Mouse (Mus musculus) hindbrain, embryonic 13.5 days (tissue): ENCODE data around the gene Tmem141. TPM values are rescaled to one million over a fixed set of nuclear protein-coding genes. Genes with fewer than 3 reads are reported as not detected.

Source experiments
- ATAC-seq: fragments of 200-750 bp; cut with Nextera tagmentation; 2 replicates; pipeline ENCODE4 v1.8.0; 2017; ENCODE audit warnings: moderate TSS enrichment; ENCODE audit not compliant: low FRiP score
- H3K27ac ChIP-seq: fragments of 300-500 bp; sonication (generic); 2 replicates; pipeline ENCODE4 v1.5.1; 2015; ENCODE audit warnings: inconsistent platforms, mild to moderate bottlenecking, moderate library complexity
- H3K27me3 ChIP-seq: fragments of 300-500 bp; sonication (generic); 2 replicates; pipeline ENCODE4 v1.6.1; 2015; ENCODE audit warnings: mild to moderate bottlenecking, inconsistent platforms
- H3K36me3 ChIP-seq: fragments of 300-500 bp; sonication (generic); 2 replicates; pipeline ENCODE4 v1.6.1; 2015; ENCODE audit warnings: mild to moderate bottlenecking, inconsistent platforms
- H3K4me1 ChIP-seq: fragments of 300-500 bp; sonication (generic); replicated peaks from 2 replicates; pipeline ENCODE4 v1.6.1; 2015; ENCODE audit warnings: inconsistent platforms
- H3K4me2 ChIP-seq: fragments of 300-500 bp; sonication (generic); 2 replicates; pipeline ENCODE4 v1.6.1; 2015; ENCODE audit warnings: inconsistent platforms, mild to moderate bottlenecking, moderate library complexity
- H3K4me3 ChIP-seq: fragments of 300-500 bp; sonication (generic); 2 replicates; pipeline ENCODE4 v1.5.1; 2015; ENCODE audit warnings: mild to moderate bottlenecking, inconsistent platforms
- H3K9ac ChIP-seq: fragments of 300-500 bp; sonication (generic); 2 replicates; pipeline ENCODE4 v1.6.1; 2015; ENCODE audit warnings: mild to moderate bottlenecking, inconsistent platforms
- H3K9me3 ChIP-seq: fragments of 300-500 bp; sonication (generic); 2 replicates; pipeline ENCODE4 v1.6.1; 2016; ENCODE audit warnings: inconsistent platforms
- WGBS: fragments of 180-500 bp; shearing (Covaris S2); methylation state at CpG from one replicate; pipeline ENCODE4 v1.1.7; 2015; 5-methylcytosine and 5-hydroxymethylcytosine counted together
- polyA plus RNA-seq: library from polyadenylated mRNA; unstranded; fragments of >200 nt; fragmentation: Nextera tagmentation; extraction: Ambion mirVana; gene quantifications from 2 replicates; pipeline ENCODE4 v1.2.1, GENCODE M21; 2015

Tmem141 gene
- polyA plus RNA-seq, 1 experiment from 2014 or later = 35.0 TPM

DNA sequence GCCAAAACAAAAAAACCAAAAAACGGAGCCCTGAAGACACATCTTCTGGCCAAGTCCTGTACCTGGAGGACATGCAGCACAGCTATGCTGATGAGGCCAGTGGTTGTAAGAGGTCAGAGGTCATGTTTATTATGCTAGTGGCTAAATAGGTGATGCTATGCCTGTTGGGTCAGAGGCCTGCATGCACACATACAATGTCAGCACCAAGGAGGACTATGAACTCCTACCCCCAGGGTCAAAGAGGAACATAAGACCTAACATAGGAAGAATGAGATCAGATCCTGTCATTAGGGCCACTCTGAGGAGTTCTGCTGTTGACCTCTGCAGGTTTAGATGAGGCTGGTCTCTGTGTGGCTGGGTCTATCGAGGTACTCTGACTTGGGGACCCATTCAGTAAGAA lies 21.8 kb downstream of the Tmem141 start:
- Histone ChIP-seq H3K4me2 (no peak overlapping the region), H3K4me1 (no peaks in the 10 kb centered on the region), H3K27me3 (no peaks in the 10 kb centered on the region), H3K9me3 (no peaks in the 10 kb centered on the region), H3K27ac (no peak overlapping the region), H3K36me3 (peaks cover 88% of the 10 kb centered on the region), H3K4me3 (no peak overlapping the region), H3K9ac (no peak overlapping the region)
- ATAC-seq = no peak
- WGBS = 90% methylated on average over 2 of the region's 2 CpGs

DNA sequence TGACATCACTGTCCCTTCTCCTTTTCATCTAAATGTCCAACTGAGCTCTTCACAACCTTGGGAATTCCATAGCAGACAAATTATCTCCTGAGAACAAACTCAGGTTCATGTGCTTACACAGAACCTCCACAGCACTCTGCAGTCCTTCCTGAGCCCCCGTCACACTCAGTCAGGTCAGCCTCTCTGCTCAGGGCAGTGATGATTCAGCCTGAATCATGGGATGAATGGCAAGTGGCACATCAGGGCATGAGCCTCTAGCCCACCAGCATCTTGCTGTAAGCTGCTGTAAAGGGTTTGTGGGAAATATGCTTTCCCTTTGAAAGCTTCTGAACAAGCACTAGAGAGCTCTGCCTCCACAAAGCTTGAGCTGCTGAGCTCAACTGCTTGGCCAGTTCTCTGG lies 23.1 kb downstream of the Tmem141 start:
- H3K27me3 ChIP-seq = no peaks in the 10 kb centered on the region
- no peaks in the 10 kb centered on the region for H3K4me1 ChIP-seq
- no peak overlapping the region for H3K4me3 ChIP-seq
- 100% methylated on average over 1 of the region's 1 CpGs for WGBS
- ATAC-seq = no peak
- H3K9ac ChIP-seq = no peak overlapping the region
- no peak overlapping the region for H3K27ac ChIP-seq
- H3K36me3 ChIP-seq = peaks cover 92% of the 10 kb centered on the region
- no peaks in the 10 kb centered on the region for H3K9me3 ChIP-seq
- no peak overlapping the region for H3K4me2 ChIP-seq

DNA sequence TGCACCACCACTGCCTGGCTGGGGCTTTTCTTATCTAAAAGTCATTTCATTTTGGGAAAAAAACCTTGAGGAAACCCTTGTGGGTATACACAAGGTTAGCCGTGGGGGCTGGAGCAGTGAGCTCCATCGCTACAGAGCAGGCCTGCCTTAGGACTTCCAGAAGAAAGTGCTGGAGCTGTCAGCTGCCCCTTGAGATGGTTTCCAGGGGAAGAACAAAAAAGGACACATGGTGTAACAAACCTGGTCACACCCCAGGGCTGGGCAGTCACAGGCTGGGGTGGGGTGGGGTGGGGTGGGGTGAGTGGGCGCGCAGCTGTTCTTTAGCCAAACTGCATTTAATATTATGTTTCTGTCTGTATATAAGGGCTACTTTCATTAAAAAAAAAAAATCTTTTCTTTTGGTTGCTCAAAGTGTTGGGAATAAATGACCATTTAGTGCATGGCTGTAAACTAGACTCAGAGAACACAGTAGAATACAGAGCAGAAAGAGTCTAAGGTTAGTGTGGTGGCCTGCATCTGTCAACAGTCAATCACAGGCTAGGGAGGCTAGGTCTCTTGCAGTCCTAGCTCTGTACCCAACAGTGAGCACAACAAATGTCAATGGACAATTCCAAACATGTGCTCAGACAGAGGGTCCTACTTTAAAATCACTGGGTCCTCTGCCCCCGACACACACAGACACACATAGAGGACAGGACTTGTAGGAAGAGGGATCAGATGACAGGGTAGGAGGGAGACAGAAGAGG lies 24.9 kb downstream of the Tmem141 start:
- no peak overlapping the region for H3K27ac ChIP-seq
- no peak overlapping the region for H3K4me3 ChIP-seq
- H3K9ac ChIP-seq = no peak overlapping the region
- no peak overlapping the region for H3K4me2 ChIP-seq
- peaks cover 95% of the 10 kb centered on the region for H3K36me3 ChIP-seq
- no peaks in the 10 kb centered on the region for H3K9me3 ChIP-seq
- 98% methylated on average over 5 of the region's 5 CpGs for WGBS
- ATAC-seq = no peak
- no peaks in the 10 kb centered on the region for H3K4me1 ChIP-seq
- H3K27me3 ChIP-seq = no peaks in the 10 kb centered on the region

DNA sequence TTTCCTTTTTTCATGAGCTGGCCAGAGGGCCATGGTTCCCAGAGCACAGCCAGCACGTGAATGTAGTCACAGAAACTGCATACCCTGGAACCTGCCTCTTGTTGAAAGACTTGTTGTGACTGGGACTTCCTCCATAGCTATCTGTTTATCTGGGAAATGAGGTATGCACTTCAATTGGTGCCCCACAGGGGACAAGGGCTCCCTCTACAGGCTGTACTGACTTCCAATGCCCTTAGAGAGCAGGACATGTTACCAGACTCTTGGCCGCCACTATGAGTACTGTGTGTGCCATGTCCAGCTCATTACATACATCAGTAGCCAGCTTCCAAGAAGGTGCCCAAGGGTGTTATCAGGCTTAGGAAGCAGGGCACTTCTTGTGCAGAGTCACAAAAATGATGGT lies 29.9 kb downstream of the Tmem141 start:
- ATAC-seq = no peak
- Histone ChIP-seq H3K36me3 (peaks cover 90% of the 10 kb centered on the region), H3K4me3 (no peak overlapping the region), H3K9ac (no peak overlapping the region), H3K4me1 (no peaks in the 10 kb centered on the region), H3K4me2 (no peak overlapping the region), H3K27me3 (no peaks in the 10 kb centered on the region), H3K27ac (no peak overlapping the region), H3K9me3 (no peaks in the 10 kb centered on the region)
- 88% methylated on average over 2 of the region's 2 CpGs for WGBS

DNA sequence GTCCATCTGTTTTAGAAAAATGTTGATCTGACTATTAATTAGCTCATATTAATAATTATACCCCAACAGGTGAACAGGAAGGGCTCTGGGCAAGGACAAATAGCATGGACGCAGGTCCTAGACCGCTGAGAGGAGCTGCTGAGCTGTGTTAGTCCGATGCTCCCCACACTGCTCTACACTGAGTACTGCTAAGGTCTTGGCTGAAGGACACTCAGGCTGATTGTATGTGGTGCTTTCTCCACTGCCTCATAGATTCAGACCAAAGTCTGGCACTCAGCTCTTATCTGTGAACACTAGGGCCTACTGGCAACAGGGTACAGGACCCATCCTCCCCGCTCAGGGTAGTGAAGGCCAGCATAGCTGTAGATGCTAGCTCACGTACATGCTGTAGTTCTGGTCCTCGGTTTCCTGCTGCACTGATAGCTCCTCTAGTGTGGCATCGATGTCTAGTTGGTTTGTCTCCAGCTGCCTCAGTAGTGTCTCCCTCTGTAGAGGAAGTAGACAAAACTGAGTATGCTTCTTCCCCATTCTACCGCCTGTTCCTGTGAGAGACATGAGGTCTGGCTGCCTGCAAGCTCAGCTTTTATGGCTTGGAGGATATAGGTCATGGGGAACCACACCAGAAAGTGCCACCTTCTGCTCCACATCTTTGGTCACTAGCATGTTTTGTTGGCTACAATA lies 33.4 kb downstream of the Tmem141 start:
- H3K4me3 ChIP-seq = no peak overlapping the region
- peaks cover 94% of the 10 kb centered on the region for H3K36me3 ChIP-seq
- WGBS = 95% methylated on average over 8 of the region's 8 CpGs
- H3K27ac ChIP-seq = no peak overlapping the region
- H3K27me3 ChIP-seq = no peaks in the 10 kb centered on the region
- no peak overlapping the region for H3K4me2 ChIP-seq
- H3K9ac ChIP-seq = no peak overlapping the region
- ATAC-seq = no peak
- no peaks in the 10 kb centered on the region for H3K9me3 ChIP-seq
- peaks cover 6% of the 10 kb centered on the region for H3K4me1 ChIP-seq

DNA sequence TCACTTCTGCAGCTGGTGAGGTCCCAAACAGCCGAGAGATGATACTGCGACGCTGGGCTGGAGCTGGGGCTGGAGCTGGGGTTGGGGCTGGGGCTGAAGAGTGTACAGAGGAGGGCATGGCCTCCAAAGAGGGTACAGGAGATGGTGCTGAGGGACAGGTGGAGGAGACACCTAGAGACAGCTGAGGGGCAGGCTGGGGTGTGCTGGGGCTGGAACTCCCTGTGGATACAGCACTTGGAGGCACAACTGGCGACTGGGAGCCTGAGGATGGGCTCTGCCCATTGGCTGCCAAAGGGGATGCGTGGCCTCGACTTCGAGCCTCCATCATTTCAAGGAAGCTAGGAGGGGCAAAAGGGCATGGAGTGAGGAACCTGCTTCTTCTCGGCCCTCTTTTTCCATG lies 34.5 kb downstream of the Tmem141 start:
- no peak for ATAC-seq
- H3K4me2 ChIP-seq = no peak overlapping the region
- no peaks in the 10 kb centered on the region for H3K27me3 ChIP-seq
- no peak overlapping the region for H3K27ac ChIP-seq
- WGBS = 89% methylated on average over 8 of the region's 8 CpGs
- H3K9me3 ChIP-seq = no peaks in the 10 kb centered on the region
- H3K4me3 ChIP-seq = no peak overlapping the region
- no peak overlapping the region for H3K9ac ChIP-seq
- peaks cover 17% of the 10 kb centered on the region for H3K4me1 ChIP-seq
- H3K36me3 ChIP-seq = peaks cover 87% of the 10 kb centered on the region

DNA sequence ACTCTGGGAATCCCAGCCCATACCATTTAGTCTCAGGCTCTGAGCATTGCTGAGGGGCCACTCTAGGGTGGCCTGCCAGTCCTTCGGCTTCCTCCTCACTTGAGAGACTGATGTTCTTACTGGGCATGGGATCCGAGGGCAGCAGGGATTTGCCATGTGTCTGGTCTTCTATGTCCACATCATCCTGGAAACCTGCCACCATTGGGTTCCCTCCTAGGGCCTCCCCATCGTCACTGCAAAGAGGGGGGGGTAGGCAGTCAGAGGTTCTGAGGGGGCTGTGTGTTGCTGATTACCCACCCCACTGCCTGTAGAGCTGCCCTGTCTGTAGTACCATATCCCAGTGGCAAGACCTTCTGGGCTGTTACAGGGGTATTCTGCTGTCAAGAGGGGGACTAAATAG lies 36.2 kb downstream of the Tmem141 start:
- Histone ChIP-seq H3K4me2 (no peak overlapping the region), H3K27me3 (peaks cover 4% of the 10 kb centered on the region), H3K27ac (no peak overlapping the region), H3K4me3 (no peak overlapping the region), H3K9me3 (no peaks in the 10 kb centered on the region), H3K9ac (no peak overlapping the region), H3K4me1 (peaks cover 32% of the 10 kb centered on the region), H3K36me3 (peaks cover 70% of the 10 kb centered on the region)
- no peak for ATAC-seq
- WGBS = 91% methylated on average over 3 of the region's 3 CpGs

DNA sequence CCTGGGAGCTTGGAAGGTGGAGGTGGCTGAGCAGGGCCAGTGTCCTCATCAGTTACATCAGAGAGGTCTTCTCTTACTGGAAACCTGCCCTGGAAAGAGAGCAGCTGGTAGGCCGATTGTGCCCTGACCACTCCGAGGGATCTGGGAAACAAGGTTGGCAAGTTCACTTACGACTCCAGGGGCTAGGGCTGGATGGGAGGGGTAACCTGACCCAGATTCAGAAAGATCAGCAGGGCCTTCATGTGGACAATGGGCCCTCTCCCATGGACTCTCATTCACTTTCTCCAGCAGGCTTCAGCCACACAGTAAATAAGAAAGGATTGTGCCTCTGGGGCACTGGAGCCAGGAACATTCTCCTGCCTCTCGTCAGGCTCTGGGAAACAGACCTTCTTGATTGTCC lies 36.9 kb downstream of the Tmem141 start:
- WGBS = 86% methylated on average over 4 of the region's 4 CpGs
- no peak overlapping the region for H3K27ac ChIP-seq
- H3K4me2 ChIP-seq = no peak overlapping the region
- H3K4me3 ChIP-seq = no peak overlapping the region
- ATAC-seq = no peak
- peaks cover 63% of the 10 kb centered on the region for H3K36me3 ChIP-seq
- H3K4me1 ChIP-seq = peaks cover 39% of the 10 kb centered on the region
- peaks cover 11% of the 10 kb centered on the region for H3K27me3 ChIP-seq
- no peak overlapping the region for H3K9ac ChIP-seq
- no peaks in the 10 kb centered on the region for H3K9me3 ChIP-seq

DNA sequence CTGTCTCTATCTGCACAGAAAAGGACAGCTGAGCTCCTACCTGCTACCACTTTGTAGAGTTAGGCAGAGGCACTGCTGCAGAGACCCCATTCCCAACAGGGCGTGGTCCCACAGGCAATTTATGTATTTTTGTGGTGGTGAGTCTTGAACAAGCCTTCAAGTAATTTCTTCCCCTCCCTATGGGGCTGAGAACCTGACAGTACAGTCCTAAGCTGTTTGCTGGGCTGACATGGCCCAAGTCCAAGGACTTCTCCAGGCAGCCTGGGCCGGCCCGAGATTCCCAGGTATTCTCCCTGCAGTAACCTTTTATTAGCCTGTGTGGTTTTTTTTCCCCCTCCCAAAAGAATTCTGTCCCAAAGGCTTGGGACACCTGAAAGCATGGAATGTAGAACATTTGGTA lies 37.7 kb downstream of the Tmem141 start:
- H3K4me2 ChIP-seq = no peak overlapping the region

DNA sequence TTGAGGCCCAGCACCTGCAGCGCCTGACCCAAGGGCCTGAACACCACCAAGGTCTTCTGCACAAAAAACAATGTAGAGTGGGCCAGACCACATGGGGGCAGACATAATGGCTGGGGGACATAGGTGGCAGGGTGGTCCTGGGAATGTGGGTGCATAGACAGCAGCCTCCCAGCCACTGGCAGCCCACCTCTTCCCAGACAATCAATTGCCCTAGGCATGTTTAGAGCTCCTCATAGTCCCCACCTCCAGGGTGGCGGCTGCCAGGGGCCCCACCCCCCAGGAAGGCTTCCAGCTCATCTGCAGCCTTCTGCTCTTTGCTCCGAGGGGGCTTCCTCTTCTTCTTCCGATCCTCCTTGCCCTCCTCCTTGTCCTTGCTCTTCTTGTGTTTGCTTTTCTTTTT lies 38.2 kb downstream of the Tmem141 start:
- 79% methylated on average over 4 of the region's 4 CpGs for WGBS
- Histone ChIP-seq H3K4me1 (peaks cover 52% of the 10 kb centered on the region), H3K27ac (peak overlapping the region; percentile 65)

More for the DNA sequence above, 37.7 kb downstream of the Tmem141 start:
- peaks cover 46% of the 10 kb centered on the region for H3K4me1 ChIP-seq
- WGBS = 93% methylated on average over 3 of the region's 3 CpGs
- peaks cover 18% of the 10 kb centered on the region for H3K27me3 ChIP-seq
- no peak overlapping the region for H3K27ac ChIP-seq
- no peak overlapping the region for H3K9ac ChIP-seq
- H3K36me3 ChIP-seq = peaks cover 57% of the 10 kb centered on the region
- no peak overlapping the region for H3K4me3 ChIP-seq
- no peaks in the 10 kb centered on the region for H3K9me3 ChIP-seq
- no peak for ATAC-seq

DNA sequence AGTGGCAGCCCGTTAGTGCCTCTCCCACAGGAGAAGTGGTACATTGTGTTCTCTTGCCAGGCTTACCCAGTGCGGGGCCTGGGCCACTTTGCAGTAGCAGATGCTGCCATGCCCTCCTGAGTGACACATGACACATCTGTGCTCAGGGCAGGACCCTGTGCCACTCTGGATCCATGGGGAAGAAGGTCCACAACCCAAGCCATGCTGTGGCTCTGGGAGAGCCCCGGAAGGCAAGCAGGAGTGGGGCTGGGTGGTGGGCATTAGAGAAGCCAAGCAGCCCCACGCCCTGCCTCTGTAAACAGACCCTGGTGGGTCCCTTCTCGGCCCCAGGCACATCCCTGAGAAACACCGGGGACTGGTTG lies 38.7 kb downstream of the Tmem141 start:
- no peak overlapping the region for H3K4me2 ChIP-seq
- H3K36me3 ChIP-seq = peaks cover 49% of the 10 kb centered on the region
- peaks cover 29% of the 10 kb centered on the region for H3K27me3 ChIP-seq
- no peaks in the 10 kb centered on the region for H3K9me3 ChIP-seq
- H3K27ac ChIP-seq = peak overlapping the region; percentile 65
- ATAC-seq = no peak
- H3K9ac ChIP-seq = peak overlapping the region; percentile 43; the same call in 1 of the 2 replicates
- 74% methylated on average over 6 of the region's 6 CpGs for WGBS
- H3K4me1 ChIP-seq = peaks cover 57% of the 10 kb centered on the region
- no peak overlapping the region for H3K4me3 ChIP-seq

More for the DNA sequence above, 38.2 kb downstream of the Tmem141 start:
- Histone ChIP-seq H3K36me3 (peaks cover 53% of the 10 kb centered on the region), H3K9ac (peak overlapping the region; percentile 43; the same call in 1 of the 2 replicates), H3K9me3 (no peaks in the 10 kb centered on the region), H3K27me3 (peaks cover 24% of the 10 kb centered on the region), H3K4me3 (no peak overlapping the region), H3K4me2 (no peak overlapping the region)
- ATAC-seq = no peak

DNA sequence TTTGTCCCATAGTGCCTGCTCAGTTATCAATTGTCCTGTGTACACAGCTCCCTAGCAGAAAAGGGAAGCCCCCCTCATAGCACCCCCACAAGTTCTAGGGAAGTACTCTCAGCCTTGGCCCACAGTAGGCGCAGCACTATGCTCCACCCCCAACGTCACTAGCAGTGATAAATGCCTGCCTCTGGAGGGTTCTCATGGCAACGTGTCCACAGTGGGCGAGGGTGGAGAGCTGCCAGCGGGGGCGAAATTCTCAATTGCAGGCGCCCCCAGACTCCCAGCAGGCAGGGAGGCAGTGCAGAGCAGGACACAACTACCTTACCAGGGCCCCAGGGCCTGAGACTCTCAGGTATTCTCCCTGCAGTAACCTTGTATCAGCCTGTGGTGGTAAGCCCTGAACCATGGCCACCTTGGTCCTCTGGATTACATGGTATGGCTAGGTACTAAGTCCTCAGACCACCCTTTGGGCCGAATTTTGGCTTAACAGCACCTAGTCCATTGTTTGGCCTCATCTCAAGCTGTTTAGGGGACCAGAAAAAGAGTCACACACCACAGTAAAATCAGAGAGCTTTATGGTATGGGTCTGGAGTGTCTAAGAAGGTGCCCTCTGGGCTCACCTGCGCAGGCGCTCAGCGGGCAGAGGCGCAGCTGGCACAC lies 39.2 kb downstream of the Tmem141 start:
- H3K9me3 ChIP-seq = no peaks in the 10 kb centered on the region
- H3K4me1 ChIP-seq = peaks cover 62% of the 10 kb centered on the region
- ATAC-seq = peak; percentile 14; the same call in 1 of the 2 replicates
- H3K27me3 ChIP-seq = peaks cover 34% of the 10 kb centered on the region
- no peak overlapping the region for H3K4me2 ChIP-seq
- H3K36me3 ChIP-seq = peaks cover 44% of the 10 kb centered on the region
- peak overlapping the region; percentile 65 for H3K27ac ChIP-seq
- peak overlapping the region; percentile 43; the same call in 1 of the 2 replicates for H3K9ac ChIP-seq
- 42% methylated on average over 12 of the region's 12 CpGs for WGBS
- H3K4me3 ChIP-seq = no peak overlapping the region
